8 mouse cellular contexts compared by ENCODE assay signal in the genomic region with DNA sequence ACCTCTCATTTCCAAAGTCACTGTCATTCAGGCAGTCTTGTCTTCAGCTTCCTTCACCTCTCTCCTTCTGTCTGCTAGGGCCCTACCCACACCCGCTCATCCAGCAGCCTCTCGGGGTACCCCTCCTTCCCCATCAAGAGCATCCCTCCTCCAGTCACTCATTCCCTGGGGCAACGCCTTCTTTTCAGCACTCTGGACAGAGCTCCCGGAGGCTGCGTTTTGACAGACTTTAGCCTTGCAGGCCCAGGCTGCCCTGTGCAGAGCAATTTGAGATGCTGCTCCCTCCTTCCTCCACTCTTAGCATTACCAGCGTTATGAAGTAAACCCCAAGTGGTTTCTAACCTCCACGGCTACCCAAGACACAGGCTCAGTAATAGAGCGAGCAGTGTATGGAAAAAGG.
A peak's percentile ranks its signal among the peaks of the same experiment; 100 is the strongest.
DNase-seq lines count a peak whose midpoint lies in the region; ATAC-seq and TF ChIP-seq lines count a peak whose summit lies in the region.

No protein-coding gene starts in this region.

- no peaks in the 10 kb centered on the region for H3K4me1 ChIP-seq in forebrain, postnatal 0 days (ENCODE audit: insufficient read depth)
- peaks cover 19% of the 10 kb centered on the region for H3K4me1 ChIP-seq in midbrain, embryonic 13.5 days (replicated peaks)

- no peaks in the 10 kb centered on the region for H3K36me3 ChIP-seq in forebrain, postnatal 0 days (ENCODE audit: insufficient read depth)
- H3K36me3 ChIP-seq in midbrain, embryonic 13.5 days, result no peaks in the 10 kb centered on the region

- 13% methylated on average over 8 of the region's 8 CpGs for WGBS in forebrain, postnatal 0 days
- WGBS in midbrain, embryonic 13.5 days, result 10% methylated on average over 8 of the region's 8 CpGs

- no peak overlapping the region for H3K4me3 ChIP-seq in forebrain, postnatal 0 days (ENCODE audit: low read depth, low read length)
- H3K4me3 ChIP-seq in midbrain, embryonic 13.5 days (replicated peaks), result no peak overlapping the region
- no peak overlapping the region for H3K4me3 ChIP-seq in layer of hippocampus, adult 2 months

- no peak for TF ChIP-seq CTCF in forebrain, postnatal 0 days (IDR thresholded peaks at IDR 0.05; ENCODE audit: low read depth)
- no peak for TF ChIP-seq CTCF in layer of hippocampus, adult 2 months (conservative IDR thresholded peaks at IDR 0.05)

- DNase-seq in ES-CJ7 (ENCODE audit: low read depth, low spot score), result peak; percentile 67
- DNase-seq in adrenal gland, adult 18-20 months (ENCODE audit: low spot score in 2 of 2), result peak; percentile 53 to 58
- no peak for DNase-seq in forebrain, postnatal 0 days
- DNase-seq in kidney, postnatal 25 days, result peak; percentile 59 to 70
- peak; percentile 56 for DNase-seq in thymus, postnatal 4 days
- DNase-seq in layer of hippocampus, adult 2 months (ENCODE audit: low spot score in 2 of 2), result no peak
- no peak for DNase-seq in cerebellum, adult 8-10 months

- H3K27me3 ChIP-seq in forebrain, postnatal 0 days (ENCODE audit: insufficient read depth, low read length), result peaks cover 5% of the 10 kb centered on the region
- peaks cover 46% of the 10 kb centered on the region for H3K27me3 ChIP-seq in midbrain, embryonic 13.5 days

- H3K4me2 ChIP-seq in forebrain, postnatal 0 days (ENCODE audit: low read depth), result no peak overlapping the region
- H3K4me2 ChIP-seq in midbrain, embryonic 13.5 days (replicated peaks), result no peak overlapping the region

- no peak overlapping the region for H3K27ac ChIP-seq in forebrain, postnatal 0 days (ENCODE audit: low read depth, low read length)
- no peak overlapping the region for H3K27ac ChIP-seq in midbrain, embryonic 13.5 days
- no peak overlapping the region for H3K27ac ChIP-seq in layer of hippocampus, adult 2 months

- H3K9me3 ChIP-seq in forebrain, postnatal 0 days (ENCODE audit: low read length), result no peaks in the 10 kb centered on the region
- H3K9me3 ChIP-seq in midbrain, embryonic 13.5 days, result no peaks in the 10 kb centered on the region

- peak; percentile 16; the same call in 1 of the 2 replicates for ATAC-seq in forebrain, postnatal 0 days
- ATAC-seq in midbrain, embryonic 13.5 days, result peak; percentile 53

- no peak overlapping the region for H3K9ac ChIP-seq in forebrain, postnatal 0 days
- no peak overlapping the region for H3K9ac ChIP-seq in midbrain, embryonic 13.5 days (replicated peaks)

Comparison
In these comparisons a context has a peak if more than half of its experiments do, and no peak if none do; other contexts are left out.
1. DNase-seq: peak in ES-CJ7 (single experiment), adrenal gland, adult 18-20 months (2 of 2), kidney, postnatal 25 days (2 of 2) and thymus, postnatal 4 days (single experiment); none in forebrain, postnatal 0 days (single experiment), layer of hippocampus, adult 2 months (0 of 2) and cerebellum, adult 8-10 months (single experiment).